Mouse (Mus musculus) limb, embryonic 14.5 days (tissue): ENCODE results near the gene Gm20532. TPM values are rescaled to one million over a fixed set of nuclear protein-coding genes. Genes with fewer than 3 reads are reported as not detected.

Experiments
- ATAC-seq: fragments of 200-750 bp; cut with Nextera tagmentation; 2 replicates; pipeline ENCODE4 v1.8.0; 2017; ENCODE audit warnings: low read depth, moderate number of reproducible peaks, moderate TSS enrichment; ENCODE audit not compliant: low FRiP score
- DNase-seq: peaks from one replicate; pipeline ENCODE4 v3.0.0-alpha.2; 2015; ENCODE audit warnings: low spot score
- H3K27ac ChIP-seq: fragments of 300-500 bp; sonication (generic); replicated peaks from 2 replicates; pipeline ENCODE4 v1.5.1; 2014; ENCODE audit warnings: low read depth, mild to moderate bottlenecking, low read length, moderate library complexity, mixed read lengths
- H3K27me3 ChIP-seq: fragments of 300-500 bp; sonication (generic); 2 replicates; pipeline ENCODE4 v1.6.1; 2014; ENCODE audit warnings: low read length, mixed read lengths; ENCODE audit not compliant: control insufficient read depth, insufficient read depth
- H3K36me3 ChIP-seq: fragments of 300-500 bp; sonication (generic); 2 replicates; pipeline ENCODE4 v1.6.1; 2014; ENCODE audit warnings: mild to moderate bottlenecking, low read length, moderate library complexity, mixed read lengths; ENCODE audit not compliant: control insufficient read depth, insufficient read depth
- H3K4me1 ChIP-seq: fragments of 300-500 bp; sonication (generic); 2 replicates; pipeline ENCODE4 v1.6.1; 2014; ENCODE audit warnings: antibody characterized with exemption, low read length, mixed read lengths; ENCODE audit not compliant: control insufficient read depth, insufficient read depth
- H3K4me2 ChIP-seq: fragments of 300-500 bp; sonication (generic); replicated peaks from 2 replicates; pipeline ENCODE4 v1.6.1; 2014; ENCODE audit warnings: low read depth, mild to moderate bottlenecking, low read length, moderate library complexity; ENCODE audit not compliant: severe bottlenecking
- H3K4me3 ChIP-seq: fragments of 300-500 bp; sonication (generic); replicated peaks from 2 replicates; pipeline ENCODE4 v1.5.1; 2014; ENCODE audit warnings: low read length
- H3K9ac ChIP-seq: fragments of 300-500 bp; sonication (generic); 2 replicates; pipeline ENCODE4 v1.6.1; 2014; ENCODE audit warnings: mild to moderate bottlenecking, low read depth, low read length, moderate library complexity; ENCODE audit not compliant: severe bottlenecking
- H3K9me3 ChIP-seq: fragments of 300-500 bp; sonication (generic); 2 replicates; pipeline ENCODE4 v1.6.1; 2016; ENCODE audit warnings: low read length; ENCODE audit not compliant: control insufficient read depth
- POLR2A ChIP-seq: fragments of 200-500 bp; IDR thresholded peaks from 2 replicates; pipeline ENCODE4 v1.8.0; 2012; ENCODE audit warnings: inconsistent platforms, mild to moderate bottlenecking, moderate library complexity, borderline replicate concordance; ENCODE audit not compliant: insufficient read depth, insufficient read length; ENCODE audit errors: extremely low read depth
- WGBS: fragments of 180-500 bp; shearing (Covaris S2); extraction: QIAGEN DNeasy Blood & Tissue Kit; methylation state at CpG from one replicate; pipeline ENCODE4 v1.1.7; 2014; 5-methylcytosine and 5-hydroxymethylcytosine counted together
- polyA plus RNA-seq, 2 experiments: library from polyadenylated mRNA; depleted of rRNA in 1 of 2; stranded (reverse) in 1 of 2; unstranded in 1 of 2; fragments of >200 nt; fragmentation: Nextera tagmentation in 1 of 2; extraction: Ambion mirVana in 1 of 2; gene quantifications; 2 replicates each; pipeline versions ENCODE4 v1.2.1 to v1.2.3; 2012 to 2014

Gene Gm20532
- polyA plus RNA-seq, 2 experiments: not detected

DNA sequence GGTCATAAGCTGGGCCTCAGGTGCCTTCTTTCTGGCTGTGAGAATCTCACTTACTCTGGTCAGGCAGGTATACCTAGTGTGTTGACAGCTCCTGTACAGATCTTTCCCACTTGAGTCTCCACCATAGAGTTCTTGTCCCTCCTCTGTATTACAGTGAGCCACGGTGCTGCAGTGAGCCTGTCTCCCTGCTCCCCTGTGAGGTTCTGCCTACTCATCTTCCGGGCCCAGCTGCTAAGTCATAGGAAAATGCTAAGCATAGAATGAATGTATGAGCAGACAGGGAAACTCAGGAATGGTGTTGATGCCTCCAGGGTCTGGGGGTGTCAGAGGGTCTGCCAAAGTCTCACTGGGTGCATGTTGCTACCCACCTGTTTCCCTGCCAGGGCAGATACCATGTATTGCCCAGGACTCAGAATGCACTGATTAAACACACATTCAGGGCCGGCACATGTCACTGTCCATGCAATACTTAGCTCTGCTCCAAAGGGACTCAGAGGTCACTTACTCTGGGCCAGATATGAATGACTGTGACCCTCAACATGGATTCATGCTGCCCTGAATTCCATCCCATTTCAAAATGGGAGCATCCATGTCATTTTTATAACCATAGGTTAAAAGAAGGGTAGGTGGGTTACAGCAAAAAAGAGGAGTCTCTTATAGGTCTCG, 29.2 kb downstream of the Gm20532 start:
- H3K4me1 ChIP-seq: no peaks in the 10 kb centered on the region
- no peaks in the 10 kb centered on the region for H3K9me3 ChIP-seq
- TF ChIP-seq POLR2A: no peak
- DNase-seq (no peak), ATAC-seq (no peak)
- H3K4me3 ChIP-seq: no peak overlapping the region
- 79% methylated on average over 4 of the region's 4 CpGs for WGBS
- H3K4me2 ChIP-seq: no peak overlapping the region
- no peaks in the 10 kb centered on the region for H3K36me3 ChIP-seq
- no peak overlapping the region for H3K27ac ChIP-seq
- H3K9ac ChIP-seq: no peak overlapping the region
- H3K27me3 ChIP-seq: no peaks in the 10 kb centered on the region

DNA sequence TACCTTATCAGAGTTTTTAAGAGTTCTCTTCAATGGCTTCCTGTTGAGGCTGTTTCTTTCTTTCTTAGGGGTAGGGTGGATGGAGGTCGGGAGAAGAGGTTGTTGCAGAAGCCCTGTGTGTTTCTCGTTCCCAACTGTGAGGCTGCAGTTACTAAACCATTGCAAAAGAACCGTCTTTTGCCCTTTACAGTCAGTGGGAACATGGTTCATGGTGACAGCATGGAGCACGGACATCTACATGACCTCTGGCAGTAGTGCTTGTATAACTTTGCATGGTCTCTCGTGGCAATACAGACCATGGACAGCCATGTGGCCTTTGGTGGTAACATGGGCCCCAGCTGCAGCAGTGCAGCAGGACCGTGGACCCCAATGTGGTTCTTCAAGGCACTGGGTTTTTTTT, 30.9 kb downstream of the Gm20532 start:
- WGBS: 79% methylated on average over 6 of the region's 6 CpGs
- no peaks in the 10 kb centered on the region for H3K9me3 ChIP-seq
- no peaks in the 10 kb centered on the region for H3K27me3 ChIP-seq
- no peak for TF ChIP-seq POLR2A
- H3K4me2 ChIP-seq: no peak overlapping the region
- no peaks in the 10 kb centered on the region for H3K36me3 ChIP-seq
- no peaks in the 10 kb centered on the region for H3K4me1 ChIP-seq
- DNase-seq: no peak
- no peak overlapping the region for H3K4me3 ChIP-seq
- no peak overlapping the region for H3K9ac ChIP-seq
- no peak for ATAC-seq
- H3K27ac ChIP-seq: no peak overlapping the region

DNA sequence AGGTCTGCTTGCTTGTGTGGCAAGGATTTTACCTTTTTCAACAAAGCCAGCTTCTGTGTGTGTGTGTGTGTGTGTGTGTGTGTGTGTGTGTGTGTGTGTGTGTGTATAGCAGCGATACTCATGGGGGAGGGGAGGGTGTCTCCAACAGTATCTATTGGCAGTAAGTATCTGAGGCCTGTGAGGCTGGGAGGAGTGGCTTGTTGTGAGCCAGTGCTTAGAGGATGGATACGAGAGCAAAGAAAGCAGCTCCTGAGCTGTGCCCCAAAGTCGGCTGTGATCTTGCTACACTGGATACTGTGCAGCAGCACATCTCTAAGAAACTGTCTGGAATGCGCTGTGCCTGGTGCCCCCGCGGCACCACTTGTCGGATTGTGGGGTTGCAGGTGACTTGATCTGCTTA, 31.5 kb downstream of the Gm20532 start:
- ATAC-seq (no peak), DNase-seq (no peak)
- H3K9ac ChIP-seq: no peak overlapping the region; the same call in 1 of the 2 replicates
- no peaks in the 10 kb centered on the region for H3K36me3 ChIP-seq
- TF ChIP-seq POLR2A: no peak
- no peaks in the 10 kb centered on the region for H3K4me1 ChIP-seq
- no peak overlapping the region for H3K4me3 ChIP-seq
- 64% methylated on average over 7 of the region's 7 CpGs for WGBS
- no peaks in the 10 kb centered on the region for H3K27me3 ChIP-seq
- H3K9me3 ChIP-seq: no peaks in the 10 kb centered on the region
- H3K27ac ChIP-seq: no peak overlapping the region
- no peak overlapping the region for H3K4me2 ChIP-seq

DNA sequence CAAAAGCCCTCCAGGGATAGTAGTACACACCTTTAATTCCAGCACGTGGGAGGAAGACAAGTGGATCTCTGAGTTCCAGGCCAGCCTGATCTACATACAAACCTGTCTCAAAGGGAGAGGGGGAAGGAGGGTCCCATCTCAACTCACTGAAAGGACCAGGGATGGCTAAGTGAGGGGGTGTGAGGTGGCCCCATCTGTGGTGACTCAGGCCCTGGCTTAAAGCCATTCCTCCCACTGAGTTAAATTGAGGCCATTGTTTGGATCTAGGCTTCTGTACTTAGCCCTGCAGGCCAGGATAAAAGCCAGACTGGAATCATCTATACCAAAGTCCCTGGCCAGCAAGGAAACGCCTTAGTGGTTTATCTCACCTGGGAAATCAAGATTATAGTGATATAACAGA, 34.8 kb downstream of the Gm20532 start:
- no peak overlapping the region for H3K9ac ChIP-seq
- no peak overlapping the region for H3K4me3 ChIP-seq
- H3K27ac ChIP-seq: no peak overlapping the region
- ATAC-seq (no peak), DNase-seq (no peak)
- no peaks in the 10 kb centered on the region for H3K36me3 ChIP-seq
- WGBS: 51% methylated on average over 2 of the region's 2 CpGs
- TF ChIP-seq POLR2A: no peak
- no peaks in the 10 kb centered on the region for H3K9me3 ChIP-seq
- no peaks in the 10 kb centered on the region for H3K4me1 ChIP-seq
- H3K27me3 ChIP-seq: no peaks in the 10 kb centered on the region
- H3K4me2 ChIP-seq: no peak overlapping the region

DNA sequence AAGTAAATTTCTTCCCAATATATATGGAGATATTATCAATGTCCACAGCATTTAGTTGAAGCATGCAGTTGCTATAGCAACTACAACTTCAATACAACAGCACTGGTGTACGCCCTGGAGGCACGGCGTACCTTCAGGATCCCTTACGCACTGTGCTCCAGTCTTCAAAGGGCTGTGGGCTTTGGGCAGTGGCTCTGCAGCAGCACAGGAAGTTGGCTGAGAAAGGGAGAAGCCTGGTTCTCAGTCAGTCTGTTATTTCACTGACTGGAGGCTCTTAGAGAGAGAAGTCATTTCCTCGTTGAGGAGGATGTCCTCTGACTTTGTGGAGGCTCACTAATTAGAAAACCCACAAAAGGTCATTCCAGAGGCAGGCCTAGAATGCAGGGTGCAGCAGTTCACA, 36.5 kb downstream of the Gm20532 start:
- no peaks in the 10 kb centered on the region for H3K36me3 ChIP-seq
- WGBS: 43% methylated on average over 5 of the region's 5 CpGs
- DNase-seq (no peak), ATAC-seq (no peak)
- H3K4me2 ChIP-seq: no peak overlapping the region
- no peaks in the 10 kb centered on the region for H3K4me1 ChIP-seq
- no peak overlapping the region for H3K4me3 ChIP-seq
- no peaks in the 10 kb centered on the region for H3K27me3 ChIP-seq
- TF ChIP-seq POLR2A: no peak
- no peaks in the 10 kb centered on the region for H3K9me3 ChIP-seq
- H3K9ac ChIP-seq: no peak overlapping the region
- no peak overlapping the region for H3K27ac ChIP-seq
